Mouse (Mus musculus) spleen, postnatal 10 days (tissue): ENCODE measurements around the gene Gm49425.
"Not testable (repeated sequence)": the region's sequence is repeated elsewhere in the genome, so short reads cannot be mapped to it uniquely, and the experiment has no call there.

Source experiments
- DNase-seq, 2 experiments: peaks; one replicate each; pipeline ENCODE4 v3.0.0; 2021 to 2022; ENCODE audit warnings: low spot score in 2 of 2

Gene Gm49425

GRCm38 (mm10) chr15:101517161-101517560, at the start of gene Gm49425:
TSS of gene Gm49425 (minus strand) at chr15:101517261.
- DNase-seq, result not testable (repeated sequence)

GRCm38 (mm10) chr15:101562850-101563249, 45.8 kb upstream of the Gm49425 start, which contains the start of gene Krt90:
TSS of gene Krt90 (minus strand) at chr15:101562950.
- DNase-seq, result no peak

GRCm38 (mm10) chr15:101558034-101558646, 41.1 kb upstream of the Gm49425 start:
- DNase-seq, result no peak

DNA sequence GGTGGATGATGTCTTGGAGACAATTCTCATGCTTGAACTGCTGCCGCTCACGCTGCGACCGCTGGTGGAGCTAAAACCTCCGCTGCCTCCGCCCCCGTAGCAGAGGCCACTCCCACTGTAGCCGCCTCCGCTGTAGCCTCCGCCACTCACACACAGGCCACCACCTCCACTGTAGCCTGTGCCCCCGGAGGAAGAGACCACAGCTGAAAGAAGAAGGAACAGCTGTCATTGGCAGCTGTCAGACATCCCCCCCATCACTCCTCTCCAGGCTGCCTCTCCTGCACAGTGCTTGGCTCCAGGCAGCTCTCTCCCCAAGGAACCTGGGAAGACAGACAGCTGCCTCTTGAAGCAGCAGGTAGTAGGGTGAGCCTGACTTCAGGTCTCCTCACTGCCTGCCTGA, 36.1 kb upstream of the Gm49425 start:
- peak in 1 of 2 experiments; percentile 36 for DNase-seq

DNA sequence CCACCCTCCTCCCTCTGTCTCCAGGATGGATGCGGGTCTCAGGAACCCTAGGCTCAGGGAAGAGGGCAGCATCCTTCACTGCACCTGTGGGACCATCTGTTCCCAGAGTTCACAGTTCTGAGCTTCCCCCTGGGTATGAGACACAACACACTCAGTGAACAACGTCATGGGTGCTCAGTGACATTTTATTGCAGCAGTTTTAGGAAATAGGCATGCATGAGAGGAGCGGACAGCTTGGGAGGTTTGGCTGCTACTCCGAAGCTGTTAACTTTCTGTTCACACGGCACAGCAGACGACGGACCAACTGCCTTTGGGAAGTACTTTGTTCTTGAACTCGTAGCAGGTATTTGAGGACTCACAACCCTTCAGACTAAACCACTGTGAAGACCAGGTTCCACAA, 35.1 kb upstream of the Gm49425 start:
- DNase-seq, result no peak

GRCm38 (mm10) chr15:101550567-101550966, 33.5 kb upstream of the Gm49425 start, which contains the start of gene Krt82:
TSS of gene Krt82 (minus strand) at chr15:101550667.
- no peak for DNase-seq

DNA sequence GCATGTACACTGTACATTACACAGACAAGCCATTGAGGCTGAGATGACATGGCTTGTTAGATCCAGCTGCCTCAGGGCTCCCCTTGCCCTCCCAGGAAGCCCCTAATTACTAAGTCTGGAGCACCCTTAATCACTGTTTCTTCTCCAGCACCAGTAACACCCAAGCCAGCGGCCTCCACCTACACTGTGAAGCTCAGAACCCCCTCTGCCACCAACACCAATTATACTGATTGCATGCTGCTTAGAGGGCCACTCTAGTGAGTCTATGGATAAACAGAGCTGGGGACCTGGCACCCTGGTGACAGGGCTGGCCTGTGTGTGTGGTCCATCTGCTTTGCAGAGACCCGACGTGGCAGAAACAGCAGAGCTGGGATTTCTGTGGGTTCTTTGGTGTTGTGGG, 27.4 kb upstream of the Gm49425 start:
- no peak for DNase-seq

DNA sequence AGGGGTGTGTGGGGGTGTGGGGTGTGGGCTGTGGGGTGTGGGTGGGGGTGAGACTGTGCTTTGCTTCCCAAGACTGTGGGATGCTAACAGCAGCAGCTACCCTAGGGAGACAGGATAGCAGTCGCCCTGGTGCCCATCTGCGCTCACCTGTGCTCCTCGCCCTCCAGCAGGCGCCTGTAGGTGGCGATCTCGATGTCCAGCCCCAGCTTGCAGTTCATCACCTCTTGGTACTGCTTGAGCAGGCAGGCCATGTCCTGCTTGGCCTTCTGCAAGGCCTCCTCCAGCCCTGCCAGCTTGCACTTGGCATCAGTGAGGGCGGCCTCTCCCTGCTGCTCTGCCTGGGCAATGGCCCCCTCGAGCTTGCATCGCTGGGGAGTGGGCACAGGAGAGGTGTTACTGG, 25.5 kb upstream of the Gm49425 start:
- DNase-seq, result no peak

DNA sequence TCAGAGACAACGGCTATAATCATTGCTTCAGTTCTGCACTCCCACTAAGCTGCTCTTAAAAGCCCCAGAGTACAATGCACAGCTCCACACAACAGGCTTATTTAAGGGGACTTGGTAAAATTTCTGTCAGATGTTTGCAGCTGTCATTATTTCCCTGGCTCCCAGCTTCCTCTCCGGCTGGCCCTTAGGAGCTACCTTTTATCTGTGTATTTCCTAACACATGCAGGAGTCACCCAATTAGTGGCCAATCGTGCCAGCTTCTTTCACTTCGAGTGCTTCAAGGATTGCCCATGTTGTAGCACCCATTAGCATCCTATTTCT, 21.5 kb upstream of the Gm49425 start:
- DNase-seq, result no peak

DNA sequence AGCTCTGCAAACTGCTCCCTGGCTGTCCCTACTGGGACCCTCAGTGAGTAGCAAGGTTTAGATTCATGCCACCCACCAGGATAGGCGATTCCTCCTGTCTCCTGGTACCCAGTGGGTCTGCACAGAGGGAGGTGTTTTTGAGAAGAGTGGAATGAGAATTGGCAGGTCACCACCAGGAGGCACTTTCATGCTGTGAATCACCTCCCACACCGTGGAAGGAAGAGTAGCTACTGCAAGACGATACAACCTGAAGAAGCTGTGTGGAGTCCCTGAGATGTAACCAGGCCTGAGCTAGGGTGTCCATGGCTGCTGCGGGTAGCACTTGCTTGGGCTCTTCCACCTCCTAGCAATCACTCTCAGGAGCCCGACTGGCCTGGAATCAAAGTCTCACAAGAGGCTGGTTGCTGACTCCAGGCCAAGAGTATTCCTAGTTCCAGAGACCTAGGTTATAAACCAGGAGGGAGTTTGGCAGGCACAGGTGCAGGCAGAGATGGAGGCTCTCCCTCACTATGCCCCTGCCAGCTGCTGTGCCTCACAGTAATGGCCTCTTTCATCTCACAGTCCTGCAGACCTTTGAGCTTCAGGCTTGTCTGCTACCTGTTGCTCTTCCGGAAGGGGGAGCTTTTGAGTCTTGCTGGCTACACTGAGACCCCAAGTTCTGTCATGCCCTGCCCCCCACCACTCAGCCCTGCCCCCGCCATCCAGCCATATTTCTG, 21.0 kb upstream of the Gm49425 start:
- no peak for DNase-seq

DNA sequence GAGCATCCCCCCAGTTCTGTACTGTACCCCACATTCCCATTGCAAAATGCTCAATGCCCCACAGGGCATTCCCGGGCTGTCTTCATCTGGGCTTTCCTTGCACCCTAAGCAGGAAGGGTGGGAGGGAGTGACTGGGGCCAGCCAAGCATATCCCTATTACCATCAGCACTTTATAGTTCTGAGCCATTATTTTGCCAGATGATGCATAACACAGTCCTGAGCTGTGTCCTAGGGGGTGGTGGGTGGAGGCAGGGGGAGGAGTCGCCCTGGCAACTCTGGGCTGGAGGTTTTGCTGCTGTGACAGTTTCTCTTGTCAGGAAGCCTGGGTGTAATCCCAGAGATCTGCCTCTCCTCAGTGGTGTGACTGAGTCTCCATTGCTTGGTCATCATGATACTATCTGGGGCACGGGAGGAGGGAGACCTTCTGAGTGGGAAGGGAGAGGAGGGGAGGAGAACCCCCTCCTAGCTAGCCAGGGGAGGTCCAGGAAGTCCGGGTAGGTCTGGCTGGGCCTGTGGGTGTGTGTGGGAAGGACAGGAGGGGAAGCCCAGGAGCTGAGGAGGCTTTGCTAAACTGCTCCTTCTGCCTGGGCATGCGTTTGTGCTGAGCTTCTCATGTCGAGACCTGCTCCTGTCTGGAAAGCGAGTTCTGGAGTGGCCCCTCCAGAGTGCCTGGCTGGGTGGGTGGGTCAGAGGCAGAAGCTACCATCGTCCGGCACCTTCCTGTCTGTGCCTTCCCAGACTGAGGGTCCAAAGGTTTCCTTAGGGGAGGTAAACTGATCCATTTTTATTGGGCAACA, 19.2 kb upstream of the Gm49425 start:
- no peak for DNase-seq

DNA sequence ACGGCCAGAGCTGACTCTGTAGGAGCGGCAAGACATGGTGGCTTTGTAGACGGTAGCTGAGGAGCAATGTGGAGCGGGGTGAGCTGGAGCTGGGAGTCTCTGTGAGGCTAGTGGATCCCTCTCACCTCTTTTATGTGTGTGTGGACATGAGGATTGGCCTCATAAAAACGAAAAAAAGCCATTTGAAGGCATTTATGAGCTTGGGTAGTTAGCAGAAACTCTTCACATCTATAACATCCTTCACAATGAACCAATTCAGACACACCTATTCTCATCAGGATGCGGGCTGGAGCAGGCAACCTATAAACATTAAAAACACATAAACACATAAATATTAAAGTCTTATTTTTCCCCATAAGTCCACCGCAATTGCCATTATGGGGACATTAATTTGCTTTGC, 15.7 kb upstream of the Gm49425 start, which contains the start of gene Krt84:
Gene Krt84 (minus strand): TSS at position 101 of the 400 bp plus-strand sequence.
- DNase-seq, result no peak

GRCm38 (mm10) chr15:101522556-101523232, 5.6 kb upstream of the Gm49425 start:
- no peak for DNase-seq

DNA sequence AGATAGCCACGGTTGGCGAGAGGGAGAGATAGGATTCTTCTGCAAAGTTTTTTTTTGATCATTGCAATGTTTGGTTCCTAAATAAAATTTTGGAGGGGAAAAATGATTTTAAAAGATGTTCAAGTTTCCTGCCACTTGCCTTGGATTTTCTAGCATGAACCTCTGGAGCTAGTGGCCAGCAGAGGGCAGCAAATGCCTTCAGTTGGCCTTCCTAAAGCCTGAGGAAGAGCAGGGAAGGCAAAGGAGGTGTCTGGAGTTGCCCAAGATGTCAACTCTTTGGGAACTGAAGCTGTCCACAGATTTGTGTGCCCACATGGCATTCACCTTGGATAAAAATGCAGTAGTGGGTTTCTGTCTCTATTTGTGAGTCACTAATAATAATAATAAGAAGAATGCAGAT, 2.7 kb upstream of the Gm49425 start:
- DNase-seq, result peak in 1 of 2 experiments; percentile 61

DNA sequence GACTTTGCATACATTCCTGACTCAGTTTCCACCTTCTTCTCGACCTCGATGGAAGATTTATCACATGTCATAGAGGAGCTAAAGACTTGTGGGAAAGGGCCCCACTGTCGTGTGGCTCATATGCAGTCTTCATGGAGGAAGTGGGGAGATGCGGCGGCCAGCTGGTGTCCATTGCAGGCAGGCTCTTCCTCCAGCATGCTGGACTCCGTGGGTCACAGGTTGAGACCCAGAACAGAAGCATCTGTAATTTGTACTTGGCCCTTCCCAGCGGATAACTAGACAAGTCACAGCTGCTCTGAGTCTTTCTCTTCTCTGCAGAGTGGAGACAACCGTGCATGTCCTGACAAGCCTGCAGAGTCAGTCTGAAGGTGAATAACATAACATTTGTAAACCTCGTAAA, 8.8 kb downstream of the Gm49425 start:
- no peak for DNase-seq

GRCm38 (mm10) chr15:101506896-101507758, 9.9 kb downstream of the Gm49425 start:
- DNase-seq, result no peak

DNA sequence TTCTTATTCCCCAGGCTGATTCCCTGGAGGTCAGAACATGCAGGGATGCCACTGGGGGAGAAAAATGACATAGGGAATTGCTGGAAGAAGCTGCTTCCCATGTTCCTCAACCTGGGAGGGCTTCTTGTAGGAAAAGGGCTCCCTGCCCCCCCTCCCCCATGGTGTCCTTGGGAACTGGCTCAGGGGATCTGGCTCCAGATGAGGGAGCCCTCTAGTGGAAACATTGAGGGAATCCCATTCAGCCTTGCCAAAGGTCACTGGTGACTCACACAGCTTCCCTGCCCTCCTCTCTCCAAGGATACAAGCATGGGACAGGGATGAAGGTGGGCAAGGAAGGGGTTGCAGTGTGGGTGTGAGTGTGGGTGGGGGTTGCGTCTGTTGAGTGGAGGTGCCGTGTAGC, 19.9 kb downstream of the Gm49425 start:
- no peak for DNase-seq

DNA sequence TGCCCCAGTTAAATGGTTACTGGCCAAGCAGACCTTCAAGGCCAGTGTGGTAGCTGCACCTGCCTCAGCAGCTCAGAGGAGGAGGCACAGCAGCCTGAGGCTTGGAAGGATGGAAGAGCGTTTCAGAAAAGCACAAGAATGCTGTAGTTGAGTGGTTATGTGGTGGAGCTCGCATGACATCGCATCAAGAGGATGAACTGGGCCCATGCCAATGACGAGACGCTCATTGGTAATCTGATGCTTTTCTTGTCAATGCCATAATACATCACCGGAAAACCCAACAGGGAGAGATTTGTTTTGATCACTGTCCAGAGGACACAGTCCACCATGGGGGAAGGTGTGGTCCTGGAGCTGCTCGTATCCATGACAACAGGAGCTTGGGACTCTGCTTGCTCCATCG, 21.8 kb downstream of the Gm49425 start:
- no peak for DNase-seq

- no peak for DNase-seq
Observed at GRCm38 (mm10) chr15:101494203-101494602, 22.9 kb downstream of the Gm49425 start.

GRCm38 (mm10) chr15:101493713-101494112, 23.3 kb downstream of the Gm49425 start:
- DNase-seq, result no peak

DNA sequence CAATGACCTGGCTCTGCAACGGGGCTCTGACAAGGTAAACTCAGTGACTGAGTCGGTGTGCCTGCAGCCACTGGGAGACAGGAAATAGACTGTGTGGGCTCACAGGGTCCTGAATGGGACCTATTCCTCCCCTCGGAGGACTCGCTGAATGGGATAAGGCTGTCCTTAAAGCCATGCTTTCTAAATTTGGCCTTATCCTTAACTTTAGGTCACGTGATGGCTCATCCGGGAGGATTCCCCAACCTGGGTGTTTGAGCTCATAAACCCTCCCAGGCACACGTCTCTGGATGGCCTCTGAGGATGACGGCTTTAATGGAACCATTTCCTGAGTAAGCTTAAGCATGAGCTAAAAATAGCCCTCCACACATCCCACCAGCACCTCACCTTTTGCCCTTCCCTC, 24.3 kb downstream of the Gm49425 start:
- no peak for DNase-seq
